Mouse (Mus musculus): ENCODE results near the gene Sik2.
A peak's percentile ranks its signal among the peaks of the same experiment; 100 is the strongest.

Gene Sik2

DNA sequence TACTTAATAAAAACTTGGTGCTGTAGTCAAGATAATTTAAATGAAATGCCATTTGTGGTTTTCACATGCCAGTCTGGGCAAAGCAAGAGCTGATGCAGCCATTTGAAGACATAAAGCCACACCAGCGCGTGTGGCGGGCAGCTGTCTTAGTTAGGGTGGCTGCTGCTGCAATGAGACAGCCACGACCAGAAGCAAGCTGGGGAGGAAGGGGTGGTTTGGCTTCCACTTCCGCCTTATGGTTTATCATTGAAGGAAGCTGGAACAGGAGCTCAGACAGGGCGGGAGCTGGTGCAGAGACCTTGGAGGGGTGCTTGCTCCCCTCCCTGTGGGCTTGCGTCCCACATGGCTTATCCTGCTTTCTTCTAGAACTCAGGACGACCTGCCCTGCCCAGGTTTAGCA lies 143.1 kb downstream of the Sik2 start:
- no peak for DNase-seq (ENCODE audit: low read depth)

DNA sequence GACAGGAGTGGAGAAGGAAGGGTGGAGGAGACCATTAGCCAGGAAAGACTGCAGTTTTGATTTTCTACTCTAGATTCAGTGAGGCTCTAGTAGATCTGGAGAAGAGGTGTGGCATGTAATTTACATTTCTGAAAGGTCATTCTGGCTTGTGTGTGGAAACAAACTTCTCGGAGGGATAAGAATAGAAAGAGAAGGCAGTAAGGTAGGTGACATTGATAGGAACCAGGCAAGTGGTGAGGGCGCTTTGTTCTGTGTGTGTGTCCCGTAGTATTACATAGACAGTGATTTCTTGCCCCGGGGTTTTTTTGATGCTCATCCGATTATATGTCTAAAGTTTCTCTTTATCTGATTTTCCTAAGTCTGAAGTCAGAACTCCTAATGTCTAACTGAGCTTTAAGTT lies 144.0 kb downstream of the Sik2 start:
- no peak for DNase-seq (ENCODE audit: low read depth)

DNA sequence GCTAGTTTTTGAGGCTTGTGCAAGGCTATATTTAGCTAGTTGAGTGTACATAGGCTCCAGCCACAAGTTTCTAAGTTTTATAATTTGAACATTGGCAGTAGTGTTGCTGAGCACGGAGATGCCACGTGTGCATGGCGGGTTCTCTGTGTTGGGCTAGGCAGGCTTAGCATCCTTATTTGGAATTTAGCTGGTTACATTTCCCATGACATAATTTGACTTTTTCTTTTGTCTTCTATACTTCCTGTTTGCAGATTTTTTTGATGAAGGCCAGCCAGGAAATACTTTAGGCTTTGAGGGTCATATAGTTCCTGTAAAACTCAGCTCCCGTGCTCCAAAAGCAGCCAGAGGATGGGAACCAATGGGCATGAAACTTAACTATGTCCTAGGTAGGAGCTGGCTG lies 145.0 kb downstream of the Sik2 start:
- DNase-seq (ENCODE audit: low read depth): no peak

DNA sequence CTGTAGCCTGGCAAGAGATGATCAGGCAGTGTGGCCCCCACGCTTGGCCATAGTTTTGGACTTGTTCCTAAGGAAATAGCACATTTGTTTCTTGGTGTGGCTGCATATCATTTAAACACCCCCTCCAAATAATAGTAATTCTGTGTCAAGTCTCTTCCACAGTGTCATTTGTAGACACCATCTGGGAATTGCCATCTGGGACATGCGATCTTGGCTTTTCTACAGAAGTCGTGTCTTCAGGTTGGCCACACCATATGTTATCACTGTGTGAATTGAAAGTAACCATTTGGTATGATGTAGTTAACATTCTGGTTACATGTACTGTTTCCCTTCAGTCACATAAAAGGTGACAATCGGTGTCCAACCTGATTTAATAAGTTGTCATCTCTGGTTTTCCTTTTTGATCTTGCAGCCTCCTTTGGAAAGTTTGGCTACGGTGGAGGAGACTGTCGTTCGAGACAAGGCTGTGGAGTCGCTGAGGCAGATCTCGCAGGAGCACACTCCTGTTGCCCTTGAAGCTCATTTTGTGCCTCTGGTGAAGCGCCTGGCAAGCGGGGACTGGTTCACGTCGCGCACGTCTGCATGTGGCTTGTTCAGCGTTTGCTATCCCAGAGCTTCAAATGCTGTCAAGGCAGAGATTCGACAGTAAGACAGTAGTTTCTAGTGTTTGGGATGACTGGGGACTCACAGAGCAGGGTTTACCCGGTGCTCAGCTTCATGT lies 147.6 kb downstream of the Sik2 start:
- no peak for DNase-seq (ENCODE audit: low read depth)

DNA sequence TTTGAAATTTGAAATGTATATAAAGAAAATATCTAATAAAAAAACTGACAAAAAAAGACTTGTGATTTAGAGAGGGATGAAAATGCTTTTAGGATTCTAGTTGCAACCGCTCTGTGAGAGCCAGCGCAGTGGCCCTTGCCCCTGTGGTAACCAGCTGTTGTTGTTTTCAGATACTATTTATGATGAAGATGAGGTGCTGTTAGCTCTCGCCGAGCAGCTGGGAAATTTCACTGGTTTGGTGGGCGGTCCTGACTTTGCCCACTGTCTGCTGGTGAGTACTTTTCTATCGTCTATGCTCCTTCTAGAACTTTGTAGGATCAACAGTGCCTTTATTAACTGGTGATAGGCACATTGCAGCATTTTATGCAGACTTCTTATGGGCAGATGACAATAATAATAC lies 150.2 kb downstream of the Sik2 start:
- DNase-seq (ENCODE audit: low read depth): no peak

DNA sequence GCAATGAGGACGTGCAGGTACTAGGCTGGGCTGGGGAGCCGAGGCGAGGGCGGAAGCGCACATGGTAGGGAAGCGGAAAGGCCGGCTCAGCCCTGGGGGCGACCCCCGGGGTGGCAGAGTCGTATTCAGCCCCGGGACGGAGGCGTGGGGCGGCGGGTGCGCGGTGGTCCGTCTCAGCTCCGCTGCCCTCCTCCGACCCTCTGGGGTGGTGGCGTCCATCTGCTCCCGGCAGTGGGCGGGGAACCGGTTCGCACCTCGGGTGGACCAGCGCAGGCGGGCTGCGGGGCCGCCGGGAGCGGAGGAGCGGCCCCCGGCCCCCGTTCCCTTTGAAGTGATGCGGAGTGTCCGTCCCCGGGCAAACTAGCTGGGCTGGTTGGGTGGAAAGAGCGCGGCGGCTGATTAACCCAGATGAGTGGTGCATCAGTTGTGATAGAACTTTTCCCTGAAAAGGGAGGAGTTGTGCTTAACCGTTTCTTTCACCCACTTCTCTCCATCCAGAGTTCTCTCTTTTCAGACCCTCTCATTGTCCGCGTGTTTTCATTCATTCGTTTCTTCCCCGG lies 151.7 kb downstream of the Sik2 start:
- no peak for DNase-seq (ENCODE audit: low read depth)

DNA sequence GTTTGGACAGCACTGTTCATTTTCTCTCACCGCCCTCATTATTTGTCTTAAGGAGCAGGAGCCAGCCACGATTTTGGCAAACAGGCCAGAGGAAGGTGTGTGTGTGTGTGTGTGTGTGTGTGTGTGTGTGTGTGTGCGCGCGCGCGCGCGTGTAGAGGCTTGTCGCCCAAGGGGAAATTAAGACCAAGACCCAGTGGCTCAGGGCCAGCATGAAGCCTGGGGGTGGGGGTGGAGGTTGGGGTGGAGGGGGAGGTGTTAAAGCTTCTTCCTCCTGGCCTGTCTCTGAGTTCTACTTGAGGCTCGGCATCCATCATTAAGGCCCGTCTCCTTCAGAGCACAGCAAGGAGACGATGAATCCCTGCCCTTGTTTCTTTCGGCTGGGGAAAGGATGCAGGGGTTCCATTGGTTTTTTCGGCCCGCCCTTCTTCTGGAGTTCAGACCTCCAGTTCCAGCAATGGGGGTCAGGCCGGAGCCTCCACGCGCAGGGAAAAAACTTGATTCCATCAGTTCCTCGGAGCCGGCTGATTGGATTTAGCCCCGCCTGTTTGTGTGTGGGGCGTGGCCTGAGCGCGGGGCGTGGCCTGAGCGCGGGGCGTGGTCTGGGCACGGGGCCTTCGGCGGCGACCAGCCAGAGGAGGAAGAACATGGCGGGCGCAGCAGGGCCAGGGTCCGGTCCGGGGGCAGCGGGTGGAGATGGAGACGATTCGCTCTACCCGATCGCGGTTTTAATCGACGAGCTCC lies 152.4 kb downstream of the Sik2 start:
- peak; percentile 93 for DNase-seq (ENCODE audit: low read depth)

DNA sequence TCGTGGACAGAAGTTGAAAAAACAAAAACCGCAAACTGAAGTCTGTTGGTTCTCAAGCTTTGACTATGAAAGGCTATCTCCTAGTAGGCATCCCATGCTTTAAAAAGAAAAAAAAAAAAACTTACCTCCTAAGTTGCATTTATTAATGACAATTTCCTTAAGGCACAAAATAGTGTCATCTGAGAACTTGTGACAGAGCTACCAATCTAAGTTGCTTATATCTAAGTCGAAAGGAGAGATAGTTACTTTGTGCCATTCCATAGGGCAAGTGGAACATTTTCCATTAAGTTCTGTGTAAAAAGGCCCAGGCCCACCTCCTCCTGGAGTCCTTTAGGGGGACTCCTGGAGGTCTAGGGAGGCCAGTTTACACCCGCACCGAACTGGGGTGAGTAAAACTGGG lies 153.1 kb downstream of the Sik2 start:
- no peak for DNase-seq (ENCODE audit: low read depth)

DNA sequence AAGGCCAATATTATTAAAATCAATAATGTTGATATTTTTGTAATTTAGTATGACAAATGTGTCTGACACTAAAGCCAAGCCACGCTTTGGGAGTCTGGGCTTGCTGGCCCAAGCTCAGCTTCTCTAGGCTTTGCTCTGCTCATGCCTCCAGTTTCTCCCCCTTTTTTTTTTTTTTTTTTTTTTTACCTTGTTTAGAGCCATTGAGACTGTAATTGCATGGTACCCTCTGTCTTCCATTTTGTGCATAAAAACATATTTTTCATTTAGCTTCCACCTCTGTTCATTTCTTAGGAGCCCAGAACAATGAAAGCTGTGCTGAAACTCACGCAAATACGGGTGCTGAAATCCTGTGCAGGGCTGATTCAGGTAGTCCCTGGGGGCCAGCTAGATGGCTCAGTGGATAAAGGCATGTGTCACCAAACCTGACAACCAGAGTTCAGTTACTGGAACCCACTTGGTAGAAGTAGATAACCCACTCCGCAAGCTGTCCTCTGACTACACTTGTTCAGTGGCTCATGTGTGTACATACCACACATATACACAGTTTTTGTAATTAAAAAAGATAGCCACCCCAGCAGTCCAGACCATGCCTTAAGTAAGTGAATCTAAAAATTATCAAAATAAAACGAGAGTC lies 153.6 kb downstream of the Sik2 start:
- no peak for DNase-seq (ENCODE audit: low read depth)

DNA sequence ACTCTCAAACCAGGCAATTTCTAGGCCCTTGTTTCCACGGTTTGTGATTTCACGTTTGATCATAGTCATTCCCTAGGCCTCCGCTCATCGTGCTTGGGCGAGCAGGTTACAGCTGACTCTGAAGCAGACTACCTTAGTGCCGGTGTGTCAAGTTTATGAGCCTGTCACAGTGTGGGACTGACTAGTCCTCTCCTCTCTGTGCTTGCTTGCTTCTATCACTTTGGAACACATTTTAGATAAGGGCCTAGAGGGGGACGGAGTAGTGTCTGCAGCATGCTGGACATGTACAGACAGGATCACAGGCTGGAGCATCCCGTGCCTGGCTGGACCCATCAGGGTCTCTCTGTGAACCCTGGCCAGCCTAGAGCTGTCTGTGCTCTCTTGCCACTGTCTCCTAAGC lies 154.5 kb downstream of the Sik2 start:
- no peak for DNase-seq (ENCODE audit: low read depth)

DNA sequence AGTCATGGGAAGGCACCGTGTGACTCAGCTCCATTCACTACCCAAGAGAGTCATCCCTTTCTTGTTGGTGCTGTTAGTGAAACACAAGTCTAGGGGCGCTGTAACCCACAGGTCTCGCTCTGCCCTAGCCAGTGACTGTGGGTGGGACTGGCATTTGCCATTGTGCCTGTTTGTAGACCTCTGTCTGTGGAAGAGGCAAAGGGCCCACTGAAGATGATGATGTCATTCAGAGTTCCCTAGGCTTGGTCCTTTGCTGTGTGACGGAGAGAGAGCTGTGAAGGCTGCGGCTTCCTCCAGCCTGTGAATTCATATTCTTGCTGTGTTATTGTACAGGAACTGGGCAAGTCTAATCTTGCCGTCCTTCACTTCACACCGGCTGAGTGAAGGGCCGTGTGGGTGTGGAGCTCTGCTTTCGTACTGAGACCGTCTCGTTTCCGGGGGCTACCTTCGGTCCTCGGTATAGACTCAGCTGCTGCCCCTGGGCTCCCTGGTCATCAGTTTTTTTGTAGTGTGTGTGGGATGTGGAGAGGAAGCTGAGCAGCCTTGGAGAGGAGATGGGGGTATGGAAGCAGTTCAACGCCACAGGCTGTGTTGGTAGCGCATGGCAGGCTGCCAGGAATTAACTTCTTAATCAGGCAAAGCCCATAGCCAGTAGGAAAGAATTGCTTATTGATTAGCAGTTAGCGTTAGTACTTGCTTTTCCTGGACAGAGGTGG lies 156.1 kb downstream of the Sik2 start:
- no peak for DNase-seq (ENCODE audit: low read depth)

DNA sequence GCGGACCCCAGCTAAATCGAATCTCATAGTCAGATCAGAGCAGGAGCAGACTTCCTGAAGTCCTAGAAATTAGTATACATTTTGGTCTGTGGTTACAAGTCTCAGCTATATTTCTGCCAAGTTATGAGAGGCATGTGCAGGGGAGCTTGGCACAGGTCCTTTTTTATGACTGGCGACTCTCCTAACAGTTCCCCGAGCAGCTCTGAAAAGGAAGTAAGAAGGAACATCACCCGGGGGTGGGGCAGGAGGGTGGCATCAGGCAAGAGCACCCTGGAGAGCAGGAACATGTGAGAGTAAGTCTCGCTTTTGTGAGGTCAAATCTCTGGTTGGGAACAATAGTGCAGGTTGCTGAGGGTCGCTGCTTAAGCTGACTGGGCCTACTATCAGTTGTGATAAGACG lies 158.2 kb downstream of the Sik2 start:
- peak; percentile 51 for DNase-seq (ENCODE audit: low read depth)

DNA sequence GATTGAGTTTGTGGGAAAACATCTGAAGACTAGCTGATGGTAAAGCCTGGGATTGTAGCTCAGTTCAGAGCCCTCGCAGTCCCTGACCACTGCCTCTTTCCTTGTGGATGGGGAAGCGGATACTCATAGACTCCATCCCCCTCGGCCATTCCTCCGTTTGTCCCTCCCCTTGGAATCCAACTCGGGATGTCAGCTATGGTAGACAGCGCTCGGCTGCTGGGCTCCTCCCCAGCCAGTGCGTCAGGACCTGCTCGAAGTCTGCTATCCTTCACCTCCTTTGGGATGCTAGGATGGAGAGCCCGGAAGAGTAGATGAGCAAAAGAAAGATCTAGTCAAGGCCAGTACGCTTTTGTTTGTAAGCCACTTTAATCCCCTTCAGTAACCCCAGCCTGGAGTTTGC lies 158.6 kb downstream of the Sik2 start:
- no peak for DNase-seq (ENCODE audit: low read depth)

DNA sequence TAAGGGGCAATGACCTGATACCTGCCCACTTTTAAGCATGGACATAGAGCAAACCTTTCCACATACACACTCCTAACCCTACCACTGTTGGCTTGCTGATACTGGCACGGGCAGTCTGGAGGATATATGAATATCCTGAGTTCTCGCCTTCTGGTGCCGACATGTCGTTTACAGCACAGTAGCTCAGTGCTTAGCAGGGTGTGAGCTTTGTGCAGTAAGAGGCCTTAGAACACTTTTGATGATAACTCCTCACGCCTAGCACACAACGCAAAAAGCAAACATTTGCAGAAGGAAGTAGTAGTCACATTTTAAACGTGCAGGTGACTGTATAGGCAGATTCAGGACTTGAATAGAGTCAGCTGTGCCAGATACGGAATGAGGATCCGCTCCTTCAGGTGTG lies 159.1 kb downstream of the Sik2 start:
- no peak for DNase-seq (ENCODE audit: low read depth)

DNA sequence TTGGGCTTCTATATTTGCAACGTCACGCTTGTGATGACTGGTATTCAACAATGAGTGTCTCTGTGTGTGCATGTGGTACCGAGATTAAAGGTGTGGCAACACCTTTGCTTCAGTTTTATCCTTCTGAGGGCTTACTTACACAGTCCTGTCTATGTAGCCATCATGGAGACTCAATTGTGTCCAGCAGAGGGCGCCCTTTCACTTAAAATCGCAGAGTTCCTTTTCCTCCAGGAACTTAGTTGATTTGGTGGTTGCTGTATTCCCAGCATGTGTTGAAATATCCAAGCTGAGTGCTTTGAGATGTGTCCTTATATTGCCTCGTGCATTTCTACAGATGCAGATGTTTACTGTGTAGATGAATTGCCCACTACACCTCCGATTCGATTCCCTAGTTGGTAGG lies 159.6 kb downstream of the Sik2 start:
- peak; percentile 96 for DNase-seq (ENCODE audit: low read depth)

DNA sequence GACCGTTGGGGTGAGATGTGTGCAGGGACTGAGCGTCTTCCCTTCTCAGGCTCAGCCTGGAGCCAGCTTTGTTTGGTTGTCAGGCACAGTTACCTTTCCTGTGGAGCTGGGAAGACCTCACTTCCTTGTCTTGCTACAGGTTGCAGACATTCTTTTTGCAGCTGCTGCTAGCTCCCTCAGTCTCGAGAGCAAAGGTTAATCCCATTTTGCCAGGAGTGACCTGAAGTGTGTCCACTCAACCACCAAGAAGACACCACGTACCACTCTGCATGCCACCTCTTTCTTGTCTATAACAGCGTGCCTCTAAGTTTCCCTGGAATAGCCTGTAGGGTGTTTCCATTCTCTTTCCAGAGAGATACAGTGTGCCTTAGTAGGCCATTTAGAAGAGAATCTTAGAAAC lies 160.1 kb downstream of the Sik2 start:
- no peak for DNase-seq (ENCODE audit: low read depth)

DNA sequence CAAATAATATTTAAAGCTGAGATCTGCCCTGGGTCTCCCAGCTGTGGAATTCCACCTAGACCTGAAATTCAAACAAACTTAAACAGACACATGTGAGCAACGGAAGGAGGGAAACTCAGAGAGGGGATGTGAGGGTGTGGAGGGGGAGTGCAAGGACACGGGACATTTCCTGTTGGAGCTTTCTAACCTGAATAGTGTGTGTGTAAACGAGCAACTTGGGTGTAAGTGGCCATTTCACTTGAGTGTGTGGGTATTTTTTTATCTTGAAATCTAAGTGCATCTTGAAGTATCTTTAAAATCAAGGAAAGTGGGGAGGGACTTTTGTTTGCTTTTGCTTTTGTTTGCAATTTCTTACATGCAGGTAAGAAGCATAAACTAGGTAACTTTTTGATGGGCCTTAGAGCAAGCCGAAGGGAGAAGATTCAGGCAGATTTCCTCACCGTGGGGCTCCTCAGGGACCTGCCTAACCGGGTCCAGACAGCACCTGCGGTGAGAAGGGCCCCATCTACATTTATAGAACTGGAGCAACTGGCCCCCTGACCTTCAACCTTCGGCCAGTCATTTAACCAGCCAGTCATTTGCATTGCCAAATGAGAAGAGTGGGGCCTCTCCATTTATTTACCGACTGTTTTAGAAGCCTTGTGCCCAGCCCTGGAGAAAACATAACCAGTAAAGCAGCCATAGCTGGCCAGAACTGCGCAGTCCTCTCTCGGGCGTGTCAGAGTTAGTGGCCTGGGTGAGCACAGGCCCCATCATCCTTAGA lies 161.1 kb downstream of the Sik2 start:
- no peak for DNase-seq (ENCODE audit: low read depth)

DNA sequence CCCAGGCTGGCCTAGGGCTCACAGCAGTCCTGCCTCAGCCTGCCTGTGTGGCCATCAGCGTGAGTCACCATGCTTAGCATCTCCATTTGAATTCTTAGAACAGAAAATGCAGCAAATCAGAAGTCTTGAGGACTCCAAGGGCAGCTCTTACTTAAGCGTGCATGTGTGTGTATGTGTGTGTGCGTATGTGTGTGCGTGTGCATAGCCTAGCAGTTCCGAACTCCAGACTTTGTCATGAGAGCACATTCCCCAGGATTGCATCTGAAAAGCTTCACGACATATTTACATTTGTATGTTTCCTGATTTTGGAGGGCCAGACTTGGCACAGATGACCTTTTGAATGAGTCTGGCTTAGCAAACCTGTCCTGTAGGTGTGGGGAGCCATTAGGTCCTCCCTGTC lies 161.7 kb downstream of the Sik2 start:
- no peak for DNase-seq (ENCODE audit: low read depth)

DNA sequence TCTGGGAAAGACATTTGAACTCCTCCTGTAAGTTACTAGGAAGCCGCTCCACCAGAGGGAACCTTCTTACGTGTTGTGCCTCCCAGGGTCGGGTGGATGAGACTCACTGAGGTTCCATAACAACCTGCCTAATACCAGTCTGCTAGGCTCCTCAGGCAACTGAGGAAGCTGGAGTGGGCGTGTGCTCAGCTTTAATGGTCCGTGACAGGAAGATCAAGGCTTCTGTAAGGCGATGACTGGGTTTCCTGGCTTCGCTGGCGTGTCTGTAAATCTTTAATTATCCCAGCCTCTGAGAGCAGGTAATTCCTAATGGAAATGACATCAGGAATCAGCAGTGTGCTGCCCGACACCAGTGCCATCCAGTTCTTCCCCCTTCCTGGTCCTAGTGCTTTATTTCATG lies 163.3 kb downstream of the Sik2 start:
- no peak for DNase-seq (ENCODE audit: low read depth)

DNA sequence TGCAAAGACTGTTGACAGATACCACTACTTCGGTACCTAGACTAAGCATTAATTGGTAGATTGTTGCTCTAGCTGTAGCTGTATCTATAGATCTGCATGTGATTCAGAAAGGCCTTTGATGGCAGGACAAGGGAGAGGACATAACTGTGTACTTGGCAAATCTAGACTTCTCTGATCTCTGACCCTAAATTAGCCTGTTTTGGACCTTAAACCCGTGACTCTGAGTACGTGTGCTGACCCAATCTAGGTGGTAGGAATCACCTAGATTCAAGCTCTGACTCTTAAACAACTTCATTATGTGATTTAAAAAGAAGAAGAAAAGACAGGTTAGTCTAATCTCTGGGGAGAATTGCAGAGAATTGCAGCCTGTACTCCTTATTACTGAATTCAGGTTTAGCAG lies 163.8 kb downstream of the Sik2 start, which contains the start of gene Ppp2r1b:
Gene Ppp2r1b, plus strand, starts transcription at position 221 of the 400 bp plus-strand sequence.
- DNase-seq (ENCODE audit: low read depth): no peak
